8 mouse cellular contexts compared by ENCODE assay signal in the genomic region with DNA sequence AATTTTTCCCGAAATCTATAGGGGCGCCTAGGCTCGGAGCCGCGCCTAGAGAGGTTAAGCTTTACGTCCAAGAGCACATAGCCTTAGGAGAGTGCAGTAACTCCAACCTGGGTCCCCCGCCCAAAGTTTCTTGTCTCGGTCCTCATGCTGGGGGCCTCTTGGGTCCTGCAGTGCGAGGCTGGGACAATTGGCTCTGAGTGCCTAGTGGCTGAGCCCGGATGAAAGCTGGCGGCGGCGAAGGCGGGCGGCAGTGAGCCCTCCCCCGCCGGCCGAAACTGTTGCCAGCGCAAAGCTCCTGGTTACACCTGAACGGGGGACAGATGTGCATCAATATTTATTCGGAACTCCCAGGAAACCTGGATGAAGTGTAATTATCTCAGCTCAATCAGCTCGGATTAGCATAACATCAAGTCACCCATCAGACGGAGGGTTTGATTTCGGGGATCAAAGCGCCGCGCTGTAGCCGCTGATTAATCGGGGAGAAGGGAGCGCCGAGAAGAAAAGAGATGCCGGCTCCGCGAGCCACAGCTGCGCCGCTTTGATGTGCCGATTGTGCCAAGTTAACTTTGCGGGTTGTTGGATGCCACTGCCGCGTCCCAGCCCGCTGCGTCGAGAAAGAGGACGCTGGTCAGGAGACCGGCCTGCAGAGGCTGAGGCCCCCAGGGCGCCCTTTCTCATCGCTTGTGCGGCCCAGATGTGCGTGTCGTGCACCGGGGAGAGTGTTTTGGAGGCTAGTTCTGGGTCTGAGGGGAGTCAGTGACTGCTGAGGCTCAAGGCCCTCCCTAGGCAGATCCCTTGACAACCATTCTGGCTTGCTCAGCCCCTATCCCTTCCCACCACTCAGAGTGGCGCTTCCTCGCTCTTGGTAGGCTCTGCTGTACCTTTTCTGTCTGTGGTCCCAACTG.
DNase-seq lines count a peak whose midpoint lies in the region; ATAC-seq and TF ChIP-seq lines count a peak whose summit lies in the region.

No protein-coding gene starts in this region.

- TF ChIP-seq POLR2A in testis, adult 2 months (IDR thresholded peaks at IDR 0.05; ENCODE audit: control insufficient read depth, low read depth, low read length) = no peak

- H3K4me3 ChIP-seq in testis, adult 2 months (ENCODE audit: control insufficient read depth, low read depth, low read length) = peak overlapping the region; percentile 30; the same call in 1 of the 2 replicates
- H3K4me3 ChIP-seq in limb, embryonic 12.5 days (replicated peaks) = peak overlapping the region; percentile 36

- no peaks in the 10 kb centered on the region for H3K9me3 ChIP-seq in limb, embryonic 12.5 days

- H3K36me3 ChIP-seq in testis, adult 2 months (ENCODE audit: control insufficient read depth, insufficient read depth, low read length) = no peaks in the 10 kb centered on the region
- H3K36me3 ChIP-seq in limb, embryonic 12.5 days = no peaks in the 10 kb centered on the region

- no peak for ATAC-seq in limb, embryonic 12.5 days (ENCODE audit: insufficient number of reproducible peaks, insufficient read depth, low FRiP score, low TSS enrichment, low read depth)

- TF ChIP-seq CTCF in testis, adult 2 months (IDR thresholded peaks at IDR 0.05; ENCODE audit: control insufficient read depth, insufficient read depth, insufficient replicate concordance, low read depth, low read length) = no peak

- H3K27me3 ChIP-seq in testis, adult 2 months (ENCODE audit: control insufficient read depth, insufficient read depth, low read length) = no peaks in the 10 kb centered on the region; the same call in 1 of the 2 replicates
- peaks cover 59% of the 10 kb centered on the region for H3K27me3 ChIP-seq in limb, embryonic 12.5 days

- DNase-seq in adrenal gland, postnatal 14 days = peak; percentile 40
- DNase-seq in adrenal gland, adult 8-10 months = no peak
- no peak for DNase-seq in testis, postnatal 10 days (ENCODE audit: low spot score)
- DNase-seq in right cerebral cortex, postnatal 4 days = peak; percentile 23
- DNase-seq in urinary bladder, postnatal 36 days (ENCODE audit: low spot score in 2 of 2) = no peak
- no peak for DNase-seq in lung, postnatal 4 days

- 1% methylated on average over 53 of the region's 53 CpGs for WGBS in limb, embryonic 12.5 days

- H3K4me1 ChIP-seq in testis, adult 2 months (ENCODE audit: control insufficient read depth, insufficient read depth, low read length) = peaks cover 3% of the 10 kb centered on the region; the same call in 1 of the 2 replicates
- H3K4me1 ChIP-seq in limb, embryonic 12.5 days (replicated peaks) = peaks cover 21% of the 10 kb centered on the region

- H3K27ac ChIP-seq in testis, adult 2 months (ENCODE audit: control insufficient read depth, insufficient read depth, low read depth, low read length) = no peak overlapping the region
- no peak overlapping the region for H3K27ac ChIP-seq in limb, embryonic 12.5 days

- H3K9ac ChIP-seq in limb, embryonic 12.5 days (replicated peaks) = no peak overlapping the region; the same call in 1 of the 2 replicates

- H3K4me2 ChIP-seq in limb, embryonic 12.5 days = peak overlapping the region; percentile 57

Comparison
In these comparisons a context has a peak if more than half of its experiments do, and no peak if none do; other contexts are left out.
1. DNase-seq: peak in adrenal gland, postnatal 14 days (single experiment) and right cerebral cortex, postnatal 4 days (single experiment); none in adrenal gland, adult 8-10 months (single experiment), testis, postnatal 10 days (single experiment), urinary bladder, postnatal 36 days (0 of 2) and lung, postnatal 4 days (0 of 2).